Mouse (Mus musculus): ENCODE data around the gene Scgb3a1.

- TF ChIP-seq CTCF (conservative IDR thresholded peaks at IDR 0.05; ENCODE audit: insufficient read depth, insufficient read length, low read depth, low read length) = no peak
- no peak for TF ChIP-seq POLR2A (IDR thresholded peaks at IDR 0.05; ENCODE audit: low read depth, low read length)
Observed at GRCm38 (mm10) chr11:49626748-49627147, 36.7 kb upstream of the Scgb3a1 start.
